Mouse (Mus musculus): ENCODE results near the gene Cyp11a1. TPM values are rescaled to one million over a fixed set of nuclear protein-coding genes. Genes with fewer than 3 reads are reported as not detected.

The Cyp11a1 gene
- polyA plus RNA-seq (2016; fragmentation: Nextera tagmentation; extraction: Ambion mirVana), result 0.42 TPM in 1 of 2 replicates, not detected in the other

DNA sequence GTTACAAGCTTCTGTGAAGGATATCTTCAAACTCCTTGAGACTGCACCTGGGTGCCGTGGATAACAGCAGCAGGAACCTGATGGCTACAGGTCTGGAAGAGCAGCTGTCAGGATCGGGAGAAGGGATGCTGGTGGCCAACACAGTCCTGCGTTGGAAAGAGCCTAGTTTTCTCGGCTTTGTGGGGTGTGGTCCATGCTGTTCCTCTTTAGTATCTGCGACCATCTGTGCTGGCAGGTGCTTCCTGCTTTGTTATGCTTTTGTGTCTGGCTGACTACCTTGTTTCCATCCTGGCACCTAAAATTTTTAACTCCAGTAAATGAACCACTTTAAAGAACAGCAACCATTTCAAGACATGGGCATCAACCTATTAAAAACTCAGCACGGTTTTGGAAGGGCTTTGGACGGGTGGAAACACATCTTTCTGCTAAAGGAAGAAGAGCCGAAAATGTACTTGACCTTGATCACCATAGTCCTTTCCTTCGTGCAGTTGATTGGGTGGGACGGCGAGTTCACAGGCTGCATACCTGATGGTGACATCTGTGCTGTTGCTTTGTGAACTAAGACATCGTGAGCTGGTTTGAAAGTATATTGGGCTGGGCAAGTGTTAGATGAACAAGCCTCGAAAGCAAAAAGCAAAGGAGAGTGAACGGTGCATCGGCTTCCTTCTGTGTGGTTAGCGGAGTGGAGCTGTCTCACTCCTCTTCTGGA is at the start of gene Cyp11a1:
Cyp11a1 (plus strand) TSS at position 659 of the 709 bp plus-strand sequence.
- no peak within 1 kb of the TSS for H3K4me2 ChIP-seq (replicated peaks)
- no peaks in the 10 kb centered on the region for H3K36me3 ChIP-seq
- peaks cover 1% of the 10 kb centered on the region; the same call in 1 of the 2 replicates for H3K27me3 ChIP-seq
- 90% methylated on average over 16 of the region's 16 CpGs for WGBS
- peaks cover 16% of the 10 kb centered on the region for H3K4me1 ChIP-seq
- no peaks in the 10 kb centered on the region for H3K9me3 ChIP-seq
- H3K9ac ChIP-seq (replicated peaks), result no peak within 1 kb of the TSS
- ATAC-seq (ENCODE audit: low FRiP score, low read depth), result no peak
- H3K27ac ChIP-seq (replicated peaks), result no peak within 1 kb of the TSS
- no peak within 1 kb of the TSS for H3K4me3 ChIP-seq

DNA sequence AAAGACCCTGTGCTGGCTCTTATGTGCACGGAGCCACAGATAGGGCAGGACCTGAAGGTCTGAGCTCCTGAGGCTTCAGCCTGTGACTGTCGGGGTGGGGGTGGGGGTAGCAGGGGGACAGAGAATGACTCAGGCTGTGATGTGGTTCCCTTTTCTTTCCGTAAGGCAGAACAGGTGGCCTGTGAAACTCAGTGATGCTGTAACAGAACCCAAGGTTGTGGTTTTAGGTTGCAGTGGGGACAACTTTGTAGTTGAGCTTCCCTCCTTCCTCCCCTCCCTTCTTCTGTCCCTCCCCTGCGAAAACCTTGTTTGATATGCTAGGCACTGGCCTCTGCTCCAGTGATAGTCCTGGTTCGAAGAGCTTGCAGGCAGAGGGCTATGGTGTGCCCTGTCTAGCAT is 49.4 kb upstream of the Cyp11a1 start:
- no peaks in the 10 kb centered on the region for H3K27me3 ChIP-seq
- no peak overlapping the region for H3K9ac ChIP-seq (replicated peaks)
- H3K4me1 ChIP-seq, result peaks cover 6% of the 10 kb centered on the region; the same call in 1 of the 2 replicates
- 83% methylated on average over 5 of the region's 5 CpGs for WGBS
- no peak for ATAC-seq (ENCODE audit: low FRiP score, low read depth)
- H3K9me3 ChIP-seq, result no peaks in the 10 kb centered on the region
- H3K27ac ChIP-seq (replicated peaks), result no peak overlapping the region
- no peak overlapping the region for H3K4me2 ChIP-seq (replicated peaks)
- H3K36me3 ChIP-seq, result peaks cover 32% of the 10 kb centered on the region
- no peak overlapping the region for H3K4me3 ChIP-seq

DNA sequence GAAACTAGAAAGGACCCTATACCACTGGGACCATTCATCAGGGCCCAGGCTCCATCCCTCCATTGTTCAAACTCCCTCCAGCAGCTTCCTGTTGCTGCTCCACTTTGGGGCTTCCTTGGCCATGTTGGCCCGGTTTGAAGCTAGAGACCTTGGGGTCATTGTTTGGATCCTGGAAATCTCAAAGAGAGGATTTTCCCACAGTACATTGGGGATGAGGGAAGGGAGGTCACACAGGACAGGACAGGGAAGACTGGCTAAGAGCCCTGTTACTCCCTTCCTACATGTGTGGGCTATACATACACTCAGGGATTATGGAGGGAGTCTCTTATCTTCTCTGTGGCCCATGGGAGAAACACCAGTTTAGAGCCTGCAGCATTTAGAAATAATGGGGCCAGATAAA is 47.6 kb upstream of the Cyp11a1 start:
- H3K27ac ChIP-seq (replicated peaks), result no peak overlapping the region
- no peak overlapping the region for H3K4me2 ChIP-seq (replicated peaks)
- 72% methylated on average over 1 of the region's 1 CpGs for WGBS
- H3K9ac ChIP-seq (replicated peaks), result no peak overlapping the region
- H3K4me1 ChIP-seq, result peaks cover 6% of the 10 kb centered on the region; the same call in 1 of the 2 replicates
- H3K36me3 ChIP-seq, result peaks cover 32% of the 10 kb centered on the region
- H3K9me3 ChIP-seq, result no peaks in the 10 kb centered on the region
- H3K27me3 ChIP-seq, result no peaks in the 10 kb centered on the region
- H3K4me3 ChIP-seq, result no peak overlapping the region
- no peak for ATAC-seq (ENCODE audit: low FRiP score, low read depth)

DNA sequence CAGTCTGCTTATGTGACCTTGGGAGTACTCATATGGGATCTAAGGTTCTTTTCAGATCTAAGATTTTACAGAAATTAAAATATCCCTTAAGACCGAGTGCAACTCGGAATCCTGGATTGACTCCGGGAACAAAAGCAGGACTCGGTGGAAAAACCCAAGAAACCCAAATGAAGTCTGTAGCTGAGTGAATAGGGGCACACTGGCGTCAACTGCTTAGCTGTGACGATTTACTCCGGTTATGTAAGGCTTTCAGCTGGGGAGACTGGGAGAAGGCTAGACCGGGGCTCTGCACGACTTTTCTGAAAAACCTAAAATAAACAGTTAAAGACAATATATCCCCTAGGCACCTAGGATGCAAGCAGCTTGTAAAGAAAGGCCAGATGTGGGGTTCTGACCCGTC is 46.8 kb upstream of the Cyp11a1 start:
- Histone ChIP-seq H3K27me3 (no peaks in the 10 kb centered on the region), H3K36me3 (peaks cover 32% of the 10 kb centered on the region), H3K9me3 (no peaks in the 10 kb centered on the region), H3K4me2 (replicated peaks) (no peak overlapping the region), H3K4me1 (peaks cover 10% of the 10 kb centered on the region), H3K27ac (replicated peaks) (no peak overlapping the region), H3K9ac (replicated peaks) (no peak overlapping the region), H3K4me3 (no peak overlapping the region)
- ATAC-seq (ENCODE audit: low FRiP score, low read depth), result no peak
- 77% methylated on average over 10 of the region's 10 CpGs for WGBS

DNA sequence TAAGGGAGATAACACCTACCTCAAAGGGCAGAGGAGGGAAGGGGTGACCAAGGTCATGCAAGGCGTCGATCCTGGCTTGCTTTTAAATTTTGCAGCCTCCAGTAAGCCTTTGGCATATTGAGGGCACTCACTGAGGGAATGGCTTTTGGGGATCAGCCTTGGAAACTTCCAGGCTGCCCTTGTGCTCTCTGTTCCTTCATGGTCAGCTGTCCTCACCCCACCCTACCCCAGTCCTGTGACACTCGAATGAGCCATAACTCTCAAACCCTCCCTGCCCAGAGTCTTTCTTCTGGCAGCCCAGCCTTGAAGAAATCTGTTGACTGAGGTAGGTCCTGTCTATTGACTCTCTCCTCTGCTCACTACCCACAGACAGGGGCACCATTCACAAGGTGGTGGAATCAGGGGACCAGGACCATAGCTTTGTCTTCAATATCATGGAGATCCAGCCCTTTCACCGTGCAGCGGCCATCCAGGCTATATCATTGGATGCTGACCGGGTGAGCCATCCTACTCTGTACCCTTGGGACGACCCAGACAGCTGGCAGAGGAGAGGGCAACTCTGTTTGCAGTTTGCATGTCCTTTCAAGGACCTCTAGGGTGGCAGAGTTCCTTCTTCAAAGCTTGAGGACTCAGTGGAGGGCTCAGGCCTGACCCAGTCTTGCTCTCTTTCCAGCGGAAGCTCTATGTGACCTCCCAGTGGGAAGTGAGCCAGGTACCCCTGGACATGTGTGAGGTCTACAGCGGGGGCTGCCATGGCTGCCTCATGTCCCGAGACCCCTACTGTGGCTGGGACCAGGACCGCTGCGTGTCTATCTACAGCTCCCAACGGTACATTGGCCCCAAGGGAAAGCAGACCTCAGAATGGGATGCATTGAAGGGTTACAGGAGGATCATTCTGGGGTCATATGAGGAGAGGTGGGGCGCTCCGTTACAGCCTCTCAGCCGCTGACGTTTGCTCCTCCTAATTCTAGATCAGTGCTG is 46.0 kb upstream of the Cyp11a1 start:
- no peaks in the 10 kb centered on the region; the same call in 1 of the 2 replicates for H3K27me3 ChIP-seq
- no peak for ATAC-seq (ENCODE audit: low FRiP score, low read depth)

DNA sequence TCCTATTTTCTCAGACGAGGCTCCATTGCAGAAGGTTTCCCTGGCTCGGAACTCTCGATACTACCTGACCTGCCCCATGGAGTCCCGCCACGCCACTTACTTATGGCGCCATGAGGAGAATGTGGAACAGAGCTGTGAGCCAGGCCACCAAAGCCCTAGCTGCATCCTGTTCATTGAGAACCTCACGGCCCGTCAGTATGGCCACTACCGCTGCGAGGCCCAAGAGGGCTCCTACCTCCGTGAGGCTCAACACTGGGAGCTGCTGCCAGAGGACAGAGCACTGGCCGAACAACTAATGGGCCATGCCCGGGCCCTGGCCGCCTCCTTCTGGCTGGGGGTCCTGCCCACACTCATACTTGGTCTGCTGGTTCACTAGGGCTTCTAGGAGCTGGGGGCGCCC is 45.0 kb upstream of the Cyp11a1 start:
- Histone ChIP-seq H3K4me3 (no peak overlapping the region), H3K27me3 (no peaks in the 10 kb centered on the region; the same call in 1 of the 2 replicates), H3K9me3 (no peaks in the 10 kb centered on the region), H3K27ac (replicated peaks) (peak overlapping the region; percentile 39; the same call in 1 of the 2 replicates), H3K4me1 (peaks cover 12% of the 10 kb centered on the region), H3K36me3 (peaks cover 24% of the 10 kb centered on the region), H3K9ac (replicated peaks) (no peak overlapping the region), H3K4me2 (replicated peaks) (no peak overlapping the region)
- no peak for ATAC-seq (ENCODE audit: low FRiP score, low read depth)
- WGBS, result 87% methylated on average over 15 of the region's 15 CpGs

More for the DNA sequence above, 46.0 kb upstream of the Cyp11a1 start:
- no peak overlapping the region for H3K9ac ChIP-seq (replicated peaks)
- WGBS, result 90% methylated on average over 17 of the region's 17 CpGs
- H3K9me3 ChIP-seq, result no peaks in the 10 kb centered on the region
- H3K27ac ChIP-seq (replicated peaks), result no peak overlapping the region
- no peak overlapping the region for H3K4me2 ChIP-seq (replicated peaks)
- no peak overlapping the region for H3K4me3 ChIP-seq
- H3K36me3 ChIP-seq, result peaks cover 32% of the 10 kb centered on the region
- peaks cover 12% of the 10 kb centered on the region for H3K4me1 ChIP-seq

DNA sequence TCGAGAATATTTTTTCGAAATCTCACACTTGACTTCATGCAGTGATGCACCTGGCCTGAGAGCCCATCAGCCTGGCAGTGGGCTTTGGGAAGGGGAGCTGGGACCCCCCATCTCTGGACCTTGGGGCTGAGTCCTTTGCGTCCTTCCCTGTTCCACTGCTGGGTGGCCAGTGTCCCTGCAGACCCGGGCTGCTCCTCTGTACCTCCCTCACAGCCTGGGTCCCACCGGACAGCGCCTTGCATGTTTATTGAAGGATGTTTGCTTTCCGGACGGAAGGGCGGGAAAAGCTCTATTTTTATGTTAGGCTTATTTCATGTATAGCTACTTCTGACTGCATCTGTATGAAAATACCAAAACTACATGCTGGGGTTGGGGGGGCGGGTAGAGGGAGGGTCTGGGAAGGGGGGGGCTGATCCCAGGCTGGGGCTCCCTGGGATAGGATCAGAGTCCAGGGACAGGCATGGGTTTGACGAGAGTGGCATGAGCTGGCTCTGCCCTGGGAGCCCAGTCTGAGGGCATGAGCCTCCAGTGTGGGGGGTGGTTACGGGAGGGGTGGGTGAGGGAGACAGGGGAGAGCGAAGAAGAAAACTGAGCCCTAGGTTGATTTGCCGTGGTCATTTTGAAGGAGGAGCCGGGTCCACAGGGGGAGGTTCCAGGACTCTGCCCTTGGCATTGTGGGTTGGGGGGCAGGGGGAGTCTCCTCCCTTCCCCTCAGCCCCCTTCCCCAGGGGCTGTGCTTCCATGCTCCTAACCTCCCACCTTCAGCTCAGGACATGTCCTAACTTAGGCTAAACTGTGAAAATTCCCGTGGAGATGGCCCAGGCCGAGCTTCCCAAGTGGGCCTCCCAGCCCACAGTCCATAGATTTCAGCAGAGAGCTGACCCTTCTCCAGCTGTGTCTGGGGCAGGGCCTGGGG is 44.1 kb upstream of the Cyp11a1 start:
- no peaks in the 10 kb centered on the region; the same call in 1 of the 2 replicates for H3K27me3 ChIP-seq
- H3K4me3 ChIP-seq, result no peak overlapping the region

DNA sequence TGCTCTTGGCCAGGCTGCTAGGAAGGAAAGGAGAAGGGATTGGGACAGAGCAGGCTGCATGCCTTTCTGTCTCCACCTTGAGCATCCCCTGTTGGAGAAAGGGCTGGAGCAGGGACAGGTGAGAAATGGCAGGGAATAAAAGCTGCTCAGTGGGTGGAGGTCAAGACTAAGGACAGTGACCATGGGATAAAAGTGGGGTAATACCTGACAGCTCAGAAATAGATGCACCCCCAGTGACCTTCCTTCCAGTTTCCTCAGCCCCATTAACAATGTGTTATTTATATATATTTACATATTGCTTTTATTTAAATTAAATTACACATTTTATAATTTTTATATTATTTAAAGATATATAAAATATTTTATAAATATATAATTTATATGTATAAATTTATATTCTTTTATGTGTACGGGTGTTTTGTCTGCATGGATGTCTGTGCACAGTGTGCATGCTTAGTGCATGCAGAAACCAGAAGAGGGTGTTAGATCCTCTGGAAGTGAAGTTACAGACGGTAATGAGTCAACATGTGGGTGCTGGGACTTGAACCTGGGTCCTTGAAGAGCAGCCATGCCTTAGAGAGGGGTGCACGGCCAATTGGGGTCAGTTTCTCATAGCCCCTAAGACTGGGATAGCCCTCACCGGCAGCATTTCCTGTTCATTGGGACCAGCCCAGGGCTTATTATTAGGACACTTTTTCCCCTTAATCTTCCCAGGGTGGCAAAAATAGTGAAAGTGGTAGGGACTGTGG is 42.8 kb upstream of the Cyp11a1 start:
- no peak overlapping the region for H3K4me2 ChIP-seq (replicated peaks)
- peaks cover 12% of the 10 kb centered on the region for H3K4me1 ChIP-seq
- 83% methylated on average over 4 of the region's 4 CpGs for WGBS
- no peak overlapping the region for H3K27ac ChIP-seq (replicated peaks)
- no peak overlapping the region for H3K9ac ChIP-seq (replicated peaks)
- ATAC-seq (ENCODE audit: low FRiP score, low read depth), result no peak
- no peaks in the 10 kb centered on the region; the same call in 1 of the 2 replicates for H3K27me3 ChIP-seq
- H3K9me3 ChIP-seq, result no peaks in the 10 kb centered on the region
- H3K4me3 ChIP-seq, result no peak overlapping the region
- peaks cover 19% of the 10 kb centered on the region; the same call in 1 of the 2 replicates for H3K36me3 ChIP-seq

More for the DNA sequence above, 44.1 kb upstream of the Cyp11a1 start:
- no peak overlapping the region for H3K27ac ChIP-seq (replicated peaks)
- no peak overlapping the region for H3K9ac ChIP-seq (replicated peaks)
- WGBS, result 70% methylated on average over 17 of the region's 17 CpGs
- peaks cover 12% of the 10 kb centered on the region for H3K4me1 ChIP-seq
- peaks cover 22% of the 10 kb centered on the region for H3K36me3 ChIP-seq
- no peak overlapping the region for H3K4me2 ChIP-seq (replicated peaks)
- ATAC-seq (ENCODE audit: low FRiP score, low read depth), result no peak
- no peaks in the 10 kb centered on the region for H3K9me3 ChIP-seq

DNA sequence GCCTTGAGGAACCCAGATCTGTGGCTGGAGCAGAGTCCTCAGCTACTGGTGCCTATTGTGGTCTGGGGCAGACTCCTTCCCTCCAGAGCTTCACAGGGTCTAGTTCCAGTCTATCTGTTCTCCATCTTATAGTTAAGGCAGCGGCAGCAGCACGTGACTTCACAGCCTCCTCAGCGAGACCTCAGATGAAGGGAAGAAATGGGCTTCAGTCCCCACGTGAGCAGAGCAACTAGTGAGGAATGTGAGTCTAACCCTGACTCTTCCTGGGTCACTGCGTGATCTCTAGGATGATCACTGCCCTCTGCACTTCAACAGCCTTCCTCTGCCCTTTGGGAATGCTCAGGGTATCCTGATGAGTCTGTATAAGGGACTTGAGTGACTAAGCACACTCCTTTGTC is 42.2 kb upstream of the Cyp11a1 start:
- H3K4me3 ChIP-seq, result no peak overlapping the region
- ATAC-seq (ENCODE audit: low FRiP score, low read depth), result no peak
- no peaks in the 10 kb centered on the region for H3K9me3 ChIP-seq
- no peak overlapping the region for H3K27ac ChIP-seq (replicated peaks)
- H3K4me1 ChIP-seq, result peaks cover 12% of the 10 kb centered on the region
- H3K9ac ChIP-seq (replicated peaks), result no peak overlapping the region
- WGBS, result 58% methylated on average over 5 of the region's 5 CpGs
- H3K36me3 ChIP-seq, result peaks cover 19% of the 10 kb centered on the region; the same call in 1 of the 2 replicates
- no peak overlapping the region for H3K4me2 ChIP-seq (replicated peaks)
- H3K27me3 ChIP-seq, result no peaks in the 10 kb centered on the region; the same call in 1 of the 2 replicates

DNA sequence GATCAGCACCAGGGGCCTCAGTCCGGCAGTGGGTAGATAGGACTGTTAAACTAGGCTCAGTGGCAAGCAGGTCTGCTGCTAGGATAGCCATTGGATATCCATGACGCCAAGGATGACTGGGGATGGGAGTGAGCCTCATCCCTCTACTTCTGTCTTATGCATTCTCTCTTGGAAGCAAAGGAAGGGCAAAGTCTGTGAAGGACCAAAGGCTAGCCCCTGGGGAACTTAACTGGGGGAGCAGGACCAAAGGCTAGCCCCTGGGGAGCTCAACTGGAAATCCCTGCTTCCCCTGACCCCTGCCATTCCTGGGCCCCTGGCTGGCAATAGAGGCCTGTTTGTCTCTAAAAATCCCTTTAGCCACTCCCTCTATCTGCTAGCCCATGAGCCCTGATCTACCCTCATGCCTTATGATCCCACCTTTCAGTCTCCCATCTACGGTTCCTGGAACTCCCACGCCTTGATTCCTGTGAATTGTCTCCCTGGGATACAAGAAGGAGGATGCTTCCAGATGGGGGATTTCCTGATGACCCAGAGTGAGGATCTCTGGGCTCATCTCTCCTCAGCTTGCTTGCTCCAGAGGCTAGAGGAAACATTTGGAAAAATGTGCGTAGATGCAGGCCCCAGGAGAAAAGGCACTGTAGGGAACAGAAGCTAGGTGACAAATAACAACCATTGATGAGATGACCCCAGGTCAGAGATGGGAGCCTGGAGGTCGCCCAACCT is 41.5 kb upstream of the Cyp11a1 start:
- Histone ChIP-seq H3K27ac (replicated peaks) (no peak overlapping the region), H3K36me3 (peaks cover 19% of the 10 kb centered on the region; the same call in 1 of the 2 replicates), H3K4me3 (no peak overlapping the region), H3K9me3 (no peaks in the 10 kb centered on the region), H3K9ac (replicated peaks) (no peak overlapping the region), H3K27me3 (no peaks in the 10 kb centered on the region; the same call in 1 of the 2 replicates), H3K4me2 (replicated peaks) (no peak overlapping the region), H3K4me1 (peaks cover 12% of the 10 kb centered on the region)
- ATAC-seq (ENCODE audit: low FRiP score, low read depth), result no peak
- WGBS, result 71% methylated on average over 6 of the region's 6 CpGs

All from midbrain, embryonic 12.5 days (tissue).